Mouse (Mus musculus) naive thymus-derived CD4-positive, alpha-beta T cell, adult 2 months (primary cell): Measurements from ENCODE around the gene Vmn1r195.
"Not testable (repeated sequence)": the region's sequence is repeated elsewhere in the genome, so short reads cannot be mapped to it uniquely, and the experiment has no call there.

Experiments
- DNase-seq: peaks from one replicate; pipeline ENCODE4 v3.0.0-alpha.2; 2011; ENCODE audit warnings: low read depth

Vmn1r195 gene

GRCm38 (mm10) chr13:22270222-22270621 is at the start of gene Vmn1r195:
Vmn1r195 (plus strand) TSS chr13:22270522.
- DNase-seq, result not testable (repeated sequence)

- DNase-seq, result not testable (repeated sequence)
These were observed 47.3 kb upstream of the Vmn1r195 start, which contains the start of gene Vmn1r193 for GRCm38 (mm10) chr13:22223060-22223459. Vmn1r193 (minus strand) TSS chr13:22223160.

GRCm38 (mm10) chr13:22243915-22244314 is 26.4 kb upstream of the Vmn1r195 start, which contains the start of gene Vmn1r194:
Vmn1r194 (plus strand) TSS chr13:22244215.
- no peak for DNase-seq

- DNase-seq, result no peak
These were observed 1.4 kb downstream of the Vmn1r195 start for GRCm38 (mm10) chr13:22271721-22272120.

- no peak for DNase-seq
These were observed 14.3 kb downstream of the Vmn1r195 start for GRCm38 (mm10) chr13:22284578-22284977.

- DNase-seq, result no peak
These were observed 19.3 kb downstream of the Vmn1r195 start, which contains the start of gene Vmn1r196 for GRCm38 (mm10) chr13:22289620-22290019. Vmn1r196 (plus strand) TSS chr13:22289920.

- not testable (repeated sequence) for DNase-seq
These were observed 37.8 kb downstream of the Vmn1r195 start for GRCm38 (mm10) chr13:22308075-22308474.

- no peak for DNase-seq
These were observed 45.0 kb downstream of the Vmn1r195 start for GRCm38 (mm10) chr13:22315361-22315760.

GRCm38 (mm10) chr13:22317366-22317765 is 47.0 kb downstream of the Vmn1r195 start:
- no peak for DNase-seq

- DNase-seq, result no peak
These were observed 49.8 kb downstream of the Vmn1r195 start for GRCm38 (mm10) chr13:22320091-22320490.

GRCm38 (mm10) chr13:22324289-22324688 is 54.0 kb downstream of the Vmn1r195 start, which contains the start of gene Vmn1r197:
Vmn1r197 (plus strand) TSS chr13:22324589.
- no peak for DNase-seq
